Mouse (Mus musculus): ENCODE data around the gene Fabp7.

GRCm38 (mm10) chr10:57807754-57808153, 23.1 kb downstream of the Fabp7 start:
- TF ChIP-seq CTCF (IDR thresholded peaks at IDR 0.05; ENCODE audit: low read depth) (no peak), EP300 (IDR thresholded peaks at IDR 0.05; ENCODE audit: low read depth) (peak; percentile 96)
